Mouse (Mus musculus): ENCODE results near the gene Srrt. TPM values are rescaled to one million over a fixed set of nuclear protein-coding genes. Genes with fewer than 3 reads are reported as not detected.
A peak's percentile ranks its signal among the peaks of the same experiment; 100 is the strongest.

The Srrt gene
- total RNA-seq, 2 experiments from 2014 or later: 143 to 241 TPM

DNA sequence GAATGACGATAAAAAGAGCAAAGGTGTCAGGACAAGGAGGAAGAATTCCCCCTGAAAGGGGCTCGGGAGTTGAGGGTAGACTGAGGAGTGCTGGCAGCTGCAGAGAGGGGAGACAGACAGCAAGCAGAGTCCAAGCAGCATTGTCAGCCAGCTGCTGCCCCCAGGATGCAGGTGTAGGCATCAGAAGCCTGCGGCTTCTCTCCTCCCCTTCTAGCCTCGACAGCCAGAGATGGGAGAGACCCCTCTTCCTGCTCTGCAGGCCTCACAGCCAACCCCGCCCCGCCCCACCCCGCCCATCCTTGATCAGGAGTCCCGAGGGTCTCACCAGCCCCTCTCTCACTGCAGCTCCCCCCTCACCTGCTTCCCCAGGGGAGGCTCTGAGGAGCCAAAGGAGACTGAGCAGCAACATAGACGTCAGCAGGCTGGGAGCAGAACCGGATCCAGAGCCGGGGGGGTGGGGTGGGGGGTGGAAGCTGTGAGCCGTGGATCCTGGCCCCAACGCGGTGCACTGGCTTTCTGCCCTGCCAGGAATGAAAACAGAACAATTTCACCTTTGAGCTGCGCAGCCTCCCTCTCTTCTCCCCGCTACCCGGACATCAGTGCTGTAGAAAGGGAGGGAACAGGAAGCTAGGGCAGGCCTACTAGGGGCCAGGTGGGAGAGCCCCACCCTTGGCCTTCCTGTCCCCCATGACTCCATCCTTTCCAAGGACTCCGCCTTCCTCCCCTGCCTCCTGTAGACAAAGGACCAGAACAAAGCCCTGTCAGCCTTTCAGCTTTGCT is 39.2 kb downstream of the Srrt start:
- ATAC-seq (replicated peaks; ENCODE audit: poor library complexity): no peak

DNA sequence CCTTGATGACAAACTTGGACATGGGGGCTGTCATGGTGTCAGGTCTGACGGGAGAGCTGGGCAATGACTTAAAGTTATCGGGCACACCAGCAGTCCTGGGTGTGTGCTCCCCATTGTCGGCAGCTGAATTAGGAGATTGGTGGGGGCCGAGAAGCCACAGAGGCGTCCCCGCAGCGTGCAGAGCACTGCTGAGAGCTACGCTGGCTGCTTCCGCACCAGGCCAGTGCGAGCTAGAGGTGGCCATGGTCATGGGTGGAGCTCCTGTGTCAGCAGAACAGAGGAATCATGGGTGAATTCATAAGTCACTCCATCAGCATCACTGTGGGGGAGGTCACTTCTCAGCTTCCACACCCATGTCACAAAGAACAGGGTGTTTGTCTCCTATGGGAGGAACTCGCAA is 42.7 kb downstream of the Srrt start:
- peak; percentile 40 for ATAC-seq (replicated peaks; ENCODE audit: poor library complexity)

DNA sequence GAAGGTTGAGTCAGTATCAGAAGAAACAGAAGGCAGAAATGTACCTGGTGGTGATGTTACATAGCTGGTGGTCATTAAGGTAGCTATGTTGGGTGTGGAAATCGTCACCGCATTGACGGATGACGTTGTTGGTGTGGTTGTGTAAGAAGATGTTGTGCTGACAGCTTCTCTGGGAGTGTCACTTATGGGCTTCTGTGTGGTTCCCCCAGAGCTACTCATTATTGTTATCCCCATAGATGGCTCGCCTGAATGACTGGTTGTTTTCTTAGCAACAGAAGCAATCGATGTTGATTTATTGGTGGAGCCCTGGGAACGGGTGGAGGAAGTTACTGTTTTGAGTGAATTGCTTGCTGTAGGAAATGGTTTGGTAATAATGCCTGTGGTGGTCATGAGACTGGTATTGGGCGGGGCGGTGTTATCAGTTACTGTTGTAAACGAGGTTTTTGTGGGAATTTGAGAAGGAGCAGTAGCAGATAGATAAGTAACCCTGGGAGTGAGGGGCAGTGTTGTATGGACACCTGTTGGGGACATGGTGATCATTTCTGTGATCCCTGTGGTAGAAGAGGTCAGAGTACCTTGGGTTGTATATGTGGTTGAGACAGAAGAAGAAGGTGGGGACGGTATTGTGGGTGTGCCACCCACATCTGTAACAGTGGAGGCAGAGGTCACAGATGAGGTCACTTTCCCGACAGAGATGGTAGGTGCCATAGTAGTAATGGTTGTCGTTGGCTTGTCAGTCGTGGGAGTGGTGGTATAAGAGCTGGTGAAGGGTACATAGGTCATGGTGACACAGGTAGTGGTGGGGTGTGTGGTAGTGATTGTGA is 43.4 kb downstream of the Srrt start:
- ATAC-seq (replicated peaks; ENCODE audit: poor library complexity): peak; percentile 76

Other genes with a start within 250 kb of the Srrt start
- 0.22 TPM in 1 of 2 replicates, not detected in the other for gene Serpine1, start 235.4 kb downstream of the Srrt start, total RNA-seq (2015)
- not detected in 2 replicates for gene Serpine1, start 235.4 kb downstream of the Srrt start, total RNA-seq (2017)
- 8.1 and 8.7 TPM in 2 replicates for gene Trim56, start 191.5 kb downstream of the Srrt start, total RNA-seq (2015)
- gene Trim56, start 191.5 kb downstream of the Srrt start, total RNA-seq (2017): 24.7 and 25.6 TPM in 2 replicates
- not detected in 2 replicates for gene Muc3, start 158.4 kb downstream of the Srrt start, total RNA-seq (2015)
- not detected in 2 replicates for gene Muc3, start 158.4 kb downstream of the Srrt start, total RNA-seq (2017)
- 0.69 TPM in 1 of 2 replicates, not detected in the other for gene Muc3a, start 95.3 kb downstream of the Srrt start, total RNA-seq (2015)
- gene Muc3a, start 95.3 kb downstream of the Srrt start, total RNA-seq (2017): not detected in 2 replicates
- gene Ache, start 20.2 kb downstream of the Srrt start, total RNA-seq (2015): 0.67 and 2.3 TPM in 2 replicates
- under 0.01 TPM in 1 of 2 replicates, not detected in the other for gene Ache, start 20.2 kb downstream of the Srrt start, total RNA-seq (2017)
- 0.61 and 2.9 TPM in 2 replicates for gene Ufsp1, start 13.0 kb downstream of the Srrt start, total RNA-seq (2015)
- 1.3 and 3.8 TPM in 2 replicates for gene Ufsp1, start 13.0 kb downstream of the Srrt start, total RNA-seq (2017)
- 4.0 and 6.7 TPM in 2 replicates for gene Trip6, start 6.7 kb upstream of the Srrt start, total RNA-seq (2015)
- 7.1 and 7.5 TPM in 2 replicates for gene Trip6, start 6.7 kb upstream of the Srrt start, total RNA-seq (2017)
- 2.4 and 4.4 TPM in 2 replicates for gene Slc12a9, start 25.9 kb upstream of the Srrt start, total RNA-seq (2015)
- gene Slc12a9, start 25.9 kb upstream of the Srrt start, total RNA-seq (2017): 5.3 and 5.7 TPM in 2 replicates
- 0.05 and 0.10 TPM in 2 replicates for gene Ephb4, start 42.4 kb upstream of the Srrt start, total RNA-seq (2015)
- 0.27 TPM in 1 of 2 replicates, not detected in the other for gene Ephb4, start 42.4 kb upstream of the Srrt start, total RNA-seq (2017)
- 0.10 and 0.47 TPM in 2 replicates for gene Zan, start 169.4 kb upstream of the Srrt start, total RNA-seq (2015)
- under 0.01 and 0.14 TPM in 2 replicates for gene Zan, start 169.4 kb upstream of the Srrt start, total RNA-seq (2017)
- 31.9 and 35.0 TPM in 2 replicates for gene Pop7, start 194.8 kb upstream of the Srrt start, total RNA-seq (2015)
- gene Pop7, start 194.8 kb upstream of the Srrt start, total RNA-seq (2017): 22.7 and 29.2 TPM in 2 replicates
- 7.1 and 8.6 TPM in 2 replicates for gene Gigyf1, start 210.9 kb upstream of the Srrt start, total RNA-seq (2015)
- gene Gigyf1, start 210.9 kb upstream of the Srrt start, total RNA-seq (2017): 4.7 and 7.2 TPM in 2 replicates
- gene Epo, start 225.6 kb upstream of the Srrt start, total RNA-seq (2015): not detected in 2 replicates
- not detected in 2 replicates for gene Epo, start 225.6 kb upstream of the Srrt start, total RNA-seq (2017)
- gene Gnb2, start 225.8 kb upstream of the Srrt start, total RNA-seq (2015): 193 and 223 TPM in 2 replicates
- 187 and 251 TPM in 2 replicates for gene Gnb2, start 225.8 kb upstream of the Srrt start, total RNA-seq (2017)
- not detected in 2 replicates for gene Actl6b, start 245.8 kb upstream of the Srrt start, total RNA-seq (2015)
- gene Actl6b, start 245.8 kb upstream of the Srrt start, total RNA-seq (2017): not detected in 2 replicates